Mouse (Mus musculus) kidney, postnatal 14 days (tissue): Measurements from ENCODE around the gene Syndig1l.

Experiments used
- DNase-seq: peaks from one replicate; pipeline ENCODE4 v3.0.0; 2022; ENCODE audit warnings: mixed read lengths

Syndig1l gene

GRCm38 (mm10) chr12:84698319-84699081 lies at the start of gene Syndig1l:
Gene Syndig1l (minus strand): TSS chr12:84698831.
- DNase-seq: peak; percentile 82

GRCm38 (mm10) chr12:84748134-84748533 lies 49.5 kb upstream of the Syndig1l start:
- no peak for DNase-seq

- DNase-seq: no peak
Observed at GRCm38 (mm10) chr12:84745700-84746099, 47.1 kb upstream of the Syndig1l start.

- DNase-seq: no peak
Observed at GRCm38 (mm10) chr12:84743496-84743895, 44.9 kb upstream of the Syndig1l start.

- DNase-seq: no peak
Observed at GRCm38 (mm10) chr12:84733366-84733765, 34.7 kb upstream of the Syndig1l start.

- DNase-seq: no peak
Observed at GRCm38 (mm10) chr12:84728421-84728820, 29.8 kb upstream of the Syndig1l start.

- DNase-seq: no peak
Observed at GRCm38 (mm10) chr12:84727434-84727833, 28.8 kb upstream of the Syndig1l start.

- DNase-seq: no peak
Observed at GRCm38 (mm10) chr12:84726986-84727385, 28.4 kb upstream of the Syndig1l start.

- no peak for DNase-seq
Observed at GRCm38 (mm10) chr12:84726391-84726790, 27.8 kb upstream of the Syndig1l start.

- no peak for DNase-seq
Observed at GRCm38 (mm10) chr12:84718462-84719244, 20.0 kb upstream of the Syndig1l start.

- no peak for DNase-seq
Observed at GRCm38 (mm10) chr12:84714578-84714977, 15.9 kb upstream of the Syndig1l start.

GRCm38 (mm10) chr12:84709842-84710439 lies 11.3 kb upstream of the Syndig1l start:
- peak; percentile 10 for DNase-seq

- DNase-seq: no peak
Observed at GRCm38 (mm10) chr12:84707804-84708203, 9.2 kb upstream of the Syndig1l start.

GRCm38 (mm10) chr12:84706886-84707285 lies 8.3 kb upstream of the Syndig1l start:
- no peak for DNase-seq

GRCm38 (mm10) chr12:84702586-84702985 lies 4.0 kb upstream of the Syndig1l start:
- DNase-seq: no peak

GRCm38 (mm10) chr12:84692141-84692540 lies 6.5 kb downstream of the Syndig1l start:
- no peak for DNase-seq

GRCm38 (mm10) chr12:84691347-84691746 lies 7.3 kb downstream of the Syndig1l start:
- no peak for DNase-seq

GRCm38 (mm10) chr12:84689051-84689450 lies 9.6 kb downstream of the Syndig1l start:
- DNase-seq: no peak

GRCm38 (mm10) chr12:84687531-84687930 lies 11.1 kb downstream of the Syndig1l start:
- DNase-seq: no peak

GRCm38 (mm10) chr12:84686176-84686575 lies 12.5 kb downstream of the Syndig1l start:
- DNase-seq: no peak

- DNase-seq: no peak
Observed at GRCm38 (mm10) chr12:84684569-84684968, 14.1 kb downstream of the Syndig1l start.

- no peak for DNase-seq
Observed at GRCm38 (mm10) chr12:84676011-84676410, 22.6 kb downstream of the Syndig1l start.

GRCm38 (mm10) chr12:84674666-84675526 lies 23.7 kb downstream of the Syndig1l start:
- no peak for DNase-seq
